Mouse (Mus musculus) ES-E14 (cell line): ENCODE data around the gene Fhod1. TPM values are rescaled to one million over a fixed set of nuclear protein-coding genes. Genes with fewer than 3 reads are reported as not detected.
A peak's percentile ranks its signal among the peaks of the same experiment; 100 is the strongest.
"Not testable (repeated sequence)": the region's sequence is repeated elsewhere in the genome, so short reads cannot be mapped to it uniquely, and the experiment has no call there.

ENCODE experiments used
- DNase-seq: peaks from one replicate; pipeline ENCODE4 v3.0.0-alpha.2; 2013; ENCODE audit warnings: low read depth, low spot score
- H3K27ac ChIP-seq: 2 replicates; pipeline ENCODE4 v1.5.1; 2012; ENCODE audit warnings: low read depth, mild to moderate bottlenecking, low read length, moderate library complexity, mixed read lengths; ENCODE audit not compliant: poor library complexity, insufficient read depth, severe bottlenecking
- H3K36me3 ChIP-seq: 2 replicates; pipeline ENCODE4 v1.6.1; 2012; ENCODE audit warnings: mild to moderate bottlenecking, low read length, moderate library complexity, mixed read lengths; ENCODE audit not compliant: control insufficient read depth, poor library complexity, insufficient read depth, severe bottlenecking
- H3K4me1 ChIP-seq, 2 experiments: fragments of 150-350 bp in 1 of 2; sonication (generic) in 1 of 2; 2 replicates each; pipeline ENCODE4 v1.6.1; 2012; ENCODE audit warnings: low read length in 2 of 2, mild to moderate bottlenecking in 1 of 2, mixed read lengths in 1 of 2; ENCODE audit not compliant: control insufficient read depth in 2 of 2, insufficient read depth in 2 of 2, poor library complexity in 1 of 2
- H3K4me3 ChIP-seq, 2 experiments: fragments of 150-350 bp in 1 of 2; sonication (generic) in 1 of 2; 2 replicates each; pipeline ENCODE4 v1.5.1; 2012; ENCODE audit warnings: low read length in 2 of 2, low read depth in 1 of 2, mild to moderate bottlenecking in 1 of 2, mixed read lengths in 1 of 2; ENCODE audit not compliant: insufficient read depth in 1 of 2, poor library complexity in 1 of 2, severe bottlenecking in 1 of 2
- H3K9ac ChIP-seq: 2 replicates; pipeline ENCODE4 v1.6.1; 2012; ENCODE audit warnings: low read depth, mild to moderate bottlenecking, low read length, mixed read lengths; ENCODE audit not compliant: poor library complexity, insufficient read depth, severe bottlenecking
- H3K9me3 ChIP-seq: fragments of 150-350 bp; sonication (generic); 2 replicates; pipeline ENCODE4 v1.6.1; 2012; ENCODE audit warnings: low read depth, mild to moderate bottlenecking, low read length; ENCODE audit not compliant: control insufficient read depth, insufficient read depth
- CHD2 ChIP-seq: IDR thresholded peaks from 2 replicates; pipeline ENCODE4 v1.6.1; 2014; ENCODE audit warnings: mild to moderate bottlenecking, low read depth, low read length, inconsistent platforms
- HCFC1 ChIP-seq: IDR thresholded peaks from 2 replicates; pipeline ENCODE4 v1.6.1; 2012; ENCODE audit warnings: low read length, inconsistent platforms, borderline replicate concordance; ENCODE audit not compliant: insufficient read depth
- MAFK ChIP-seq: IDR thresholded peaks from 2 replicates; pipeline ENCODE4 v1.6.1; 2014; ENCODE audit warnings: mild to moderate bottlenecking, low read depth, low read length, inconsistent platforms; ENCODE audit not compliant: insufficient read depth
- ZC3H11A ChIP-seq: IDR thresholded peaks from 2 replicates; pipeline ENCODE4 v1.6.1; 2012; ENCODE audit warnings: low read depth, mild to moderate bottlenecking, inconsistent platforms, low read length, borderline replicate concordance
- ZNF384 ChIP-seq: IDR thresholded peaks from 2 replicates; pipeline ENCODE4 v1.6.1; 2012; ENCODE audit warnings: low read depth, low read length, inconsistent platforms
- in situ Hi-C, 2 experiments: fragments of 600-800 bp; cut with MboI; formaldehyde crosslinking; loops; one replicate each; pipeline ENCODE4 v1.15.1; 2025; ENCODE audit warnings: low sequenced_read_pairs in 2 of 2, inconsistent platforms in 1 of 2; ENCODE audit not compliant: unreplicated experiment in 2 of 2
- total RNA-seq: library from RNA; depleted of rRNA; stranded (reverse); fragments of 300-350 nt; gene quantifications from 2 replicates; pipeline ENCODE4 v1.2.3, GENCODE M21; 2012

Fhod1 gene
- total RNA-seq, 1 experiment, result 9.1 TPM

GRCm38 (mm10) chr8:105292471-105292870, 55.3 kb downstream of the Fhod1 start:
- in situ Hi-C loops, result no loop called here
- Histone ChIP-seq H3K36me3 (no peaks in the 10 kb centered on the region; the same call in 1 of the 2 replicates), H3K4me3 (peak overlapping the region in 1 of 2 experiments; percentile 52; a peak in 1 of 4 replicates), H3K27ac (no peak overlapping the region), H3K9ac (no peak overlapping the region), H3K4me1 (peaks cover 2 to 36% of the 10 kb centered on the region in 2 experiments; a peak in 3 of 4 replicates), H3K9me3 (no peaks in the 10 kb centered on the region)
- DNase-seq, result no peak
- TF ChIP-seq ZNF384 (no peak), ZC3H11A (no peak), MAFK (no peak), HCFC1 (no peak), CHD2 (no peak)

DNA sequence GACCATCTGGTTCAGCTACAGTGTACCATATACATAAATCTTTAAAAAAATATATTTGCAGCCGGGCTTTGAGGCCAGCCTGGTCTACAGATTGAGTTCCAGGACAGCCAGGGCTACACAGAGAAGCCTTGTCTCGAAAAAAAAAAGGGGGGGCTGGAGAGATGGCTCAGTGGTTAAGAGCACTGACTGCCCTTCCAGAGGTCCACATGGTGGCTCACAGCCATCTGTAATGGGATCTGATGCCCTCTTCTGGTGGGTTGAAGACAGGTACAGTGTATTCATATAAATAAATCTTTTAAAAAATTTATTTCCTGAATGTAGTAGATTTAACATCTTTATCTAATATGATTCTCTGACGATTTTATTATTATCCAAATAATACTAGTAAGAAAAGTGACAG, 56.0 kb downstream of the Fhod1 start:
- in situ Hi-C loops, DNase-seq: not testable (repeated sequence)

GRCm38 (mm10) chr8:105291364-105291763, 56.4 kb downstream of the Fhod1 start:
- DNase-seq, in situ Hi-C loops: not testable (repeated sequence)

More for the DNA sequence above, 56.0 kb downstream of the Fhod1 start:
- H3K9me3 ChIP-seq, H3K9ac ChIP-seq, H3K36me3 ChIP-seq, H3K27ac ChIP-seq, H3K4me3 ChIP-seq: not testable (repeated sequence)
- peaks cover 2 to 36% of the 10 kb centered on the region in 2 experiments; a peak in 3 of 4 replicates for H3K4me1 ChIP-seq

GRCm38 (mm10) chr8:105290554-105291314, 57.0 kb downstream of the Fhod1 start:
- no peaks in the 10 kb centered on the region; the same call in 1 of the 2 replicates for H3K36me3 ChIP-seq
- peak overlapping the region; percentile 76 to 83 for H3K4me3 ChIP-seq
- peaks cover under 1 to 33% of the 10 kb centered on the region in 2 experiments; a peak in 3 of 4 replicates for H3K4me1 ChIP-seq
- H3K9me3 ChIP-seq, result no peaks in the 10 kb centered on the region
- in situ Hi-C loops, result no loop called here
- no peak overlapping the region for H3K27ac ChIP-seq
- peak; percentile 95 for DNase-seq
- peak overlapping the region; percentile 2; the same call in 1 of the 2 replicates for H3K9ac ChIP-seq
- TF ChIP-seq HCFC1 (0 out of 2 replicates have a peak, but pooled peaks have one; percentile 26), ZNF384 (no peak), CHD2 (no peak), ZC3H11A (0 out of 2 replicates have a peak, but pooled peaks have one; percentile 39), MAFK (no peak)

More at GRCm38 (mm10) chr8:105291364-105291763, 56.4 kb downstream of the Fhod1 start:
- H3K27ac ChIP-seq, H3K36me3 ChIP-seq, H3K9me3 ChIP-seq, H3K4me3 ChIP-seq, H3K9ac ChIP-seq: not testable (repeated sequence)
- peaks cover 2 to 38% of the 10 kb centered on the region in 2 experiments; a peak in 3 of 4 replicates for H3K4me1 ChIP-seq
